Comparison of ENCODE assay signal across 8 mouse cellular contexts in the genomic region with DNA sequence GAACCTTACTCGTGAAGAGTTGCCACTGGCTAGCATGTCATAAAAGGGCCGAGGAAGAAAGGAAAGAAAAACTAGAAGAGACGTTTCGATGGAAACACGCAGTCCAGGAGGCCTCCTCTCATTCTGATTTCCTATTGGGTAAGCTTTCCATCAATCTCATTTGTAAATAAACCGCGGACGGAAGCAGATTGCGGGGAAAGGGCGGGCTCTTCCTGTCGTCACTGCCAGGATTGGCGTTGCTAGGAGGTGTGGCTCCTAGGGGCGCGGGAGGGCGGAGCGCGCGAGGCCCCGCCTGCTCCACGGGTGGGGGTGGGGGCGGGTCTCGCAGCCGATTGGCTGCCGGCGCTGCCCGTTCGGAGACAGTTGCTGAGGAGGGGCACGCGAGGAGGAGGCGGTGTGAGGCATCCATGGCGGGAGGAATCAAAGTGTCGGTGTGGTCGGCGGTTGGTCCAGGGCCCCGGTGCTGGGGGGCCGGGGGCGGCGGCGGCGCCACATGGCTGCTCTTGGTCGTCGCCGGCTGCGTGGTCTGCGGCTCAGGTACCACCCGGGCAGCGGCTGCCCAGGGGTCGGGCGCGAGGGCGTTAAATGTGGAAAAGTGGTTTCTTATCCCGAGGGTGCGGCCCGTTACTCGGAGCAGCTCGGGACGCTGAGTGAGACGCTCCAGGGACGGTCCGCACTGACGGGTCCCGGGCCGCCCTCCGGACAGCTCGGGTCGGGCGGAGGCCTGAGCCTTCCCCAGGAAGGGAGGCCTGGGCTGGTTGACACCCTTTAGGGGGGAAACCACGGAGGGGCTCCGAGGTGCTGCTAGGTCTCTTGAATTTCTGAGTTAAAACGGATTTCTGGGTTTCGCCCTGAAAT. TPM values are rescaled to one million over a fixed set of nuclear protein-coding genes. Genes with fewer than 3 reads are reported as not detected.
DNase-seq lines count a peak whose midpoint lies in the region; ATAC-seq lines count a peak whose summit lies in the region.

No protein-coding gene starts in this region.

- H3K4me2 ChIP-seq in heart, embryonic 13.5 days: peak overlapping the region; percentile 98
- peak overlapping the region; percentile 97 for H3K4me2 ChIP-seq in liver, embryonic 12.5 days
- H3K4me2 ChIP-seq in stomach, embryonic 15.5 days: peak overlapping the region; percentile 91

- no peaks in the 10 kb centered on the region for H3K36me3 ChIP-seq in heart, embryonic 13.5 days
- H3K36me3 ChIP-seq in liver, embryonic 12.5 days: no peaks in the 10 kb centered on the region
- H3K36me3 ChIP-seq in stomach, embryonic 15.5 days: no peaks in the 10 kb centered on the region

- H3K4me3 ChIP-seq in heart, embryonic 13.5 days: peak overlapping the region; percentile 87
- H3K4me3 ChIP-seq in liver, embryonic 12.5 days: peak overlapping the region; percentile 87
- peak overlapping the region; percentile 67 for H3K4me3 ChIP-seq in stomach, embryonic 15.5 days (replicated peaks)

- peak overlapping the region; percentile 88 for H3K9ac ChIP-seq in heart, embryonic 13.5 days
- H3K9ac ChIP-seq in liver, embryonic 12.5 days: peak overlapping the region; percentile 81
- H3K9ac ChIP-seq in stomach, embryonic 15.5 days: peak overlapping the region; percentile 49

- H3K9me3 ChIP-seq in heart, embryonic 13.5 days: no peaks in the 10 kb centered on the region
- no peaks in the 10 kb centered on the region for H3K9me3 ChIP-seq in liver, embryonic 12.5 days (replicated peaks)
- no peaks in the 10 kb centered on the region for H3K9me3 ChIP-seq in stomach, embryonic 15.5 days

- H3K4me1 ChIP-seq in heart, embryonic 13.5 days: peaks cover 23% of the 10 kb centered on the region
- peaks cover 28% of the 10 kb centered on the region for H3K4me1 ChIP-seq in liver, embryonic 12.5 days
- peaks cover 7% of the 10 kb centered on the region; the same call in 1 of the 2 replicates for H3K4me1 ChIP-seq in stomach, embryonic 15.5 days

- peak; percentile 87 for ATAC-seq in erythroid progenitor cell, adult 5-6 weeks (replicated peaks; ENCODE audit: low FRiP score, poor library complexity, severe bottlenecking)
- peak; percentile 94 for ATAC-seq in heart, embryonic 13.5 days (ENCODE audit: extremely low read depth, insufficient number of reproducible peaks, low FRiP score, low TSS enrichment)
- ATAC-seq in liver, embryonic 12.5 days: peak; percentile 93
- ATAC-seq in stomach, embryonic 15.5 days (ENCODE audit: insufficient read depth, low FRiP score, low read depth): peak; percentile 94

- peak; percentile 99 for DNase-seq in CD4-positive helper T cell, adult 2 months (ENCODE audit: low read depth, low spot score)
- DNase-seq in brain, embryonic 18.5 days (ENCODE audit: low read depth, low spot score): peak; percentile 97
- peak; percentile 96 for DNase-seq in kidney, postnatal 10 days
- DNase-seq in natural killer cell, adult 2 months (ENCODE audit: low spot score in 2 of 2): peak; percentile 89 to 92

- peak overlapping the region; percentile 78 for H3K27ac ChIP-seq in heart, embryonic 13.5 days (replicated peaks)
- H3K27ac ChIP-seq in liver, embryonic 12.5 days: peak overlapping the region; percentile 89
- peak overlapping the region; percentile 78 for H3K27ac ChIP-seq in stomach, embryonic 15.5 days

- WGBS in heart, embryonic 13.5 days: under 1% methylated on average over 67 of the region's 71 CpGs
- under 1% methylated on average over 68 of the region's 71 CpGs for WGBS in liver, embryonic 12.5 days (ENCODE audit: insufficient replicate concordance)
- under 1% methylated on average over 70 of the region's 71 CpGs for WGBS in stomach, embryonic 15.5 days

- no peaks in the 10 kb centered on the region for H3K27me3 ChIP-seq in heart, embryonic 13.5 days (replicated peaks)
- no peaks in the 10 kb centered on the region for H3K27me3 ChIP-seq in liver, embryonic 12.5 days (replicated peaks)
- no peaks in the 10 kb centered on the region for H3K27me3 ChIP-seq in stomach, embryonic 15.5 days (replicated peaks)

RNA-seq across cellular contexts. Expression of a gene that starts 8.6 kb away (rescaled TPM):
- total RNA-seq in erythroid progenitor cell, adult 5-6 weeks (2015; ENCODE audit: low replicate concordance): 2.5 TPM in 1 of 2 replicates, not detected in the other
- total RNA-seq in erythroid progenitor cell, adult 5-6 weeks (2017; ENCODE audit: low replicate concordance): 1.7 and 3.1 TPM in 2 replicates
- polyA plus RNA-seq in heart, embryonic 13.5 days (2015; fragmentation: Nextera tagmentation; extraction: Ambion mirVana): 9.7 and 10.4 TPM in 2 replicates
- polyA plus RNA-seq in liver, embryonic 12.5 days (2016; fragmentation: Nextera tagmentation; extraction: Ambion mirVana): 2.6 and 3.4 TPM in 2 replicates
- 10.8 and 13.3 TPM in 2 replicates for polyA plus RNA-seq in stomach, embryonic 15.5 days (2015; fragmentation: Nextera tagmentation; extraction: Ambion mirVana)

RNA-seq across cellular contexts. Expression of a gene that starts 10.2 kb away (rescaled TPM):
- total RNA-seq in erythroid progenitor cell, adult 5-6 weeks (2015; ENCODE audit: low replicate concordance): 73.5 and 83.4 TPM in 2 replicates
- 69.6 and 83.2 TPM in 2 replicates for total RNA-seq in erythroid progenitor cell, adult 5-6 weeks (2017; ENCODE audit: low replicate concordance)
- polyA plus RNA-seq in heart, embryonic 13.5 days (2015; fragmentation: Nextera tagmentation; extraction: Ambion mirVana): 7.1 and 7.4 TPM in 2 replicates
- 7.0 and 8.0 TPM in 2 replicates for polyA plus RNA-seq in liver, embryonic 12.5 days (2016; fragmentation: Nextera tagmentation; extraction: Ambion mirVana)
- 7.8 and 8.6 TPM in 2 replicates for polyA plus RNA-seq in stomach, embryonic 15.5 days (2015; fragmentation: Nextera tagmentation; extraction: Ambion mirVana)

RNA-seq across cellular contexts. Expression of a gene that starts 28.1 kb away (rescaled TPM):
- total RNA-seq in erythroid progenitor cell, adult 5-6 weeks (2015; ENCODE audit: low replicate concordance): 0.84 TPM in 1 of 2 replicates, not detected in the other
- 2.3 and 3.5 TPM in 2 replicates for total RNA-seq in erythroid progenitor cell, adult 5-6 weeks (2017; ENCODE audit: low replicate concordance)
- 0.27 and 0.28 TPM in 2 replicates for polyA plus RNA-seq in heart, embryonic 13.5 days (2015; fragmentation: Nextera tagmentation; extraction: Ambion mirVana)
- 0.06 and 0.13 TPM in 2 replicates for polyA plus RNA-seq in liver, embryonic 12.5 days (2016; fragmentation: Nextera tagmentation; extraction: Ambion mirVana)
- 15.3 and 17.1 TPM in 2 replicates for polyA plus RNA-seq in stomach, embryonic 15.5 days (2015; fragmentation: Nextera tagmentation; extraction: Ambion mirVana)

RNA-seq across cellular contexts. Expression of a gene that starts 34.1 kb away (rescaled TPM):
- 11.5 and 26.8 TPM in 2 replicates for total RNA-seq in erythroid progenitor cell, adult 5-6 weeks (2015; ENCODE audit: low replicate concordance)
- total RNA-seq in erythroid progenitor cell, adult 5-6 weeks (2017; ENCODE audit: low replicate concordance): 11.3 and 16.6 TPM in 2 replicates
- 24.5 and 24.6 TPM in 2 replicates for polyA plus RNA-seq in heart, embryonic 13.5 days (2015; fragmentation: Nextera tagmentation; extraction: Ambion mirVana)
- 19.2 and 19.4 TPM in 2 replicates for polyA plus RNA-seq in liver, embryonic 12.5 days (2016; fragmentation: Nextera tagmentation; extraction: Ambion mirVana)
- polyA plus RNA-seq in stomach, embryonic 15.5 days (2015; fragmentation: Nextera tagmentation; extraction: Ambion mirVana): 35.0 and 37.1 TPM in 2 replicates

RNA-seq across cellular contexts. Expression of a gene that starts 47.4 kb away (rescaled TPM):
- 51.1 and 56.6 TPM in 2 replicates for total RNA-seq in erythroid progenitor cell, adult 5-6 weeks (2015; ENCODE audit: low replicate concordance)
- 20.4 and 22.6 TPM in 2 replicates for total RNA-seq in erythroid progenitor cell, adult 5-6 weeks (2017; ENCODE audit: low replicate concordance)
- 1.2 and 2.0 TPM in 2 replicates for polyA plus RNA-seq in heart, embryonic 13.5 days (2015; fragmentation: Nextera tagmentation; extraction: Ambion mirVana)
- polyA plus RNA-seq in liver, embryonic 12.5 days (2016; fragmentation: Nextera tagmentation; extraction: Ambion mirVana): 8.6 and 14.1 TPM in 2 replicates
- 2.7 and 4.4 TPM in 2 replicates for polyA plus RNA-seq in stomach, embryonic 15.5 days (2015; fragmentation: Nextera tagmentation; extraction: Ambion mirVana)

Comparison
In these comparisons a context has a peak if more than half of its experiments do, and no peak if none do; other contexts are left out.
1. Peak in every context shown above with its lines: DNase-seq, ATAC-seq, H3K4me3 ChIP-seq and H3K27ac ChIP-seq.
2. RNA of a gene that starts 28.1 kb away (polyA plus RNA-seq): 15.3 to 17.1 TPM in stomach, embryonic 15.5 days; 0.27 to 0.28 TPM in heart, embryonic 13.5 days and 0.06 to 0.13 TPM in liver, embryonic 12.5 days; every median in the first group is over 10 times any median in the second.